9 mouse cellular contexts compared by ENCODE assay signal in the genomic region with DNA sequence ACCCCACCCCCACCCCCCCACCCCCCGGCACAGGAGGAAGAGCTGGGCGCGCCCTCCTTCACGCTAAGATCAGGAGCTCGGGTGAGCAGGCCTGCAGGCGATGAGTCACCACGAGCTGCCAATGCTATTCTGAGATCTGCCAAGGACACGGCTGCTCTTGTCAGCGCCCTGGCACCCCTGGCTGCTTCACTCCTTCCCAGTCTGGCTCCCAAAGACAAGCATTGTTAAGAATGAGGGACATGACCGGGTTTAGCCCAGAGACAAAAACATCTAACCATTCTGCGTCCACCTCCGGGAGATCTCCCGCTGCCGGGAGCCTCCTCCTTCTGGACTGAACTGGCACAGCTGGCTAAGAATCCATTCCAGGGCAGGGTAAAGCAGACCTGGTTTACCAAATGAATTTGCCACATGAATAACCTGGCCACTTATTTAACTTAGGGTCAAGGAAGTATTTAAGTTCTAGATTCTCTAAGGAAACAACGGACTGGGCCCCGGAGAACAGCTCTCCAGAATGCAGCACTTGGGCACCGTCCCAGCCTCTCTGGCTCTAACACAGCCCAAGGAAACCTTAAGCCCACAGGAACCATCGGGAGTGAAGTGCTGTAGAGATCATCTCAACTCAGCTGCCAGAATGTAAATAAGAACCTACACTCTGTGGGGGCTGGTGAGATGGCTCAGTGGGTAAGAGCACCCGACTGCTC. TPM values are rescaled to one million over a fixed set of nuclear protein-coding genes. Genes with fewer than 3 reads are reported as not detected.
DNase-seq lines count a peak whose midpoint lies in the region; ATAC-seq and TF ChIP-seq lines count a peak whose summit lies in the region.
"Had no signal": no experiment of that assay in that cellular context is flagged by ENCODE, and none has a peak within 500 bp of the region (broad histone marks: within the 10 kb centered on the region; RNA-seq: fewer than 3 reads in every experiment).

No protein-coding gene starts in this region.

- H3K4me2 ChIP-seq in liver, embryonic 12.5 days: no peak overlapping the region
- H3K4me2 ChIP-seq: liver, embryonic 15.5 days had no signal

- TF ChIP-seq CTCF in cerebellum, adult 2 months (IDR thresholded peaks at IDR 0.05; ENCODE audit: borderline replicate concordance, insufficient read depth, low read depth, low read length): no peak

- peak; percentile 31; the same call in 1 of the 2 replicates for TF ChIP-seq POLR2A in cerebellum, adult 2 months (IDR thresholded peaks at IDR 0.05; ENCODE audit: borderline replicate concordance, insufficient read depth, low read length)

- no peak for ATAC-seq in liver, embryonic 12.5 days

- H3K27me3 ChIP-seq in cerebellum, adult 2 months (ENCODE audit: control insufficient read depth, insufficient read depth, low read length): no peaks in the 10 kb centered on the region
- H3K27me3 ChIP-seq in liver, embryonic 12.5 days (replicated peaks): no peaks in the 10 kb centered on the region
- H3K27me3 ChIP-seq: liver, embryonic 15.5 days had no signal

- H3K9ac ChIP-seq in liver, embryonic 12.5 days: no peak overlapping the region
- H3K9ac ChIP-seq: liver, embryonic 15.5 days had no signal

- peaks cover 18% of the 10 kb centered on the region for H3K4me1 ChIP-seq in cerebellum, adult 2 months (ENCODE audit: control insufficient read depth, insufficient read depth, low read length)
- H3K4me1 ChIP-seq in liver, embryonic 12.5 days: no peaks in the 10 kb centered on the region
- H3K4me1 ChIP-seq: liver, embryonic 15.5 days had no signal

- peak; percentile 88 for DNase-seq in ovary, adult 18-20 months (ENCODE audit: low spot score)
- no peak for DNase-seq in ovary, postnatal 10 days (ENCODE audit: low spot score)
- DNase-seq in cerebellum, adult 2 months: peak; percentile 87 to 93
- DNase-seq in gastrocnemius, postnatal 25 days: peak; percentile 68
- peak; percentile 18 to 30 for DNase-seq in kidney, adult 8-10 months
- peak; percentile 44 to 62 for DNase-seq in lung, adult 18-20 months
- peak; percentile 64 for DNase-seq in right cerebral cortex, postnatal 25 days

- H3K9me3 ChIP-seq in liver, embryonic 12.5 days (replicated peaks): no peaks in the 10 kb centered on the region
- H3K9me3 ChIP-seq: liver, embryonic 15.5 days had no signal

- WGBS in cerebellum, adult 2 months: 4% methylated on average over 19 of the region's 19 CpGs
- 66% methylated on average over 18 of the region's 19 CpGs for WGBS in liver, embryonic 12.5 days (ENCODE audit: insufficient replicate concordance)

- peak overlapping the region; percentile 97 for H3K27ac ChIP-seq in cerebellum, adult 2 months (ENCODE audit: insufficient read depth, low read length)
- H3K27ac ChIP-seq in liver, embryonic 12.5 days: no peak overlapping the region
- H3K27ac ChIP-seq: liver, embryonic 15.5 days had no signal

- H3K4me3 ChIP-seq in cerebellum, adult 2 months (replicated peaks; ENCODE audit: insufficient read depth, low read depth, low read length): peak overlapping the region; percentile 32
- H3K4me3 ChIP-seq in liver, embryonic 12.5 days: no peak overlapping the region
- H3K4me3 ChIP-seq: liver, embryonic 15.5 days had no signal

- no peaks in the 10 kb centered on the region for H3K36me3 ChIP-seq in liver, embryonic 12.5 days
- H3K36me3 ChIP-seq: liver, embryonic 15.5 days had no signal

RNA-seq across cellular contexts. Expression of gene Slc37a3, which starts 58.3 kb away (rescaled TPM):
- polyA plus RNA-seq in cerebellum, adult 2 months (2012; rRNA removed): 26.2 and 27.8 TPM in 2 replicates
- total RNA-seq in gastrocnemius, postnatal 25 days (2021): 10 to 100 TPM; 12.1 to 13.7 TPM
- polyA plus RNA-seq in liver, embryonic 12.5 days (2016; fragmentation: Nextera tagmentation; extraction: Ambion mirVana): 8.0 and 10.3 TPM in 2 replicates
